Mouse (Mus musculus) olfactory bulb, adult 2 months (tissue): Measurements from ENCODE around the gene Frmd4b. TPM values are rescaled to one million over a fixed set of nuclear protein-coding genes. Genes with fewer than 3 reads are reported as not detected.

ENCODE experiments used
- H3K27ac ChIP-seq: fragments of 200-500 bp; 2 replicates; pipeline ENCODE4 v1.5.1; 2012; ENCODE audit warnings: low read depth, low read length; ENCODE audit not compliant: insufficient read depth
- H3K4me1 ChIP-seq: fragments of 200-500 bp; 2 replicates; pipeline ENCODE4 v1.6.1; 2012; ENCODE audit warnings: low read length; ENCODE audit not compliant: control insufficient read depth, insufficient read depth
- H3K4me3 ChIP-seq: fragments of 200-500 bp; 2 replicates; pipeline ENCODE4 v1.5.1; 2012; ENCODE audit warnings: mild to moderate bottlenecking, low read depth, low read length, moderate library complexity; ENCODE audit not compliant: insufficient read depth
- CTCF ChIP-seq: fragments of 200-500 bp; IDR thresholded peaks from 2 replicates; pipeline ENCODE4 v1.5.1; 2012; ENCODE audit warnings: low read depth, mild to moderate bottlenecking, low read length, moderate library complexity; ENCODE audit not compliant: insufficient read depth
- POLR2A ChIP-seq: fragments of 200-500 bp; IDR thresholded peaks from 2 replicates; pipeline ENCODE4 v1.6.1; 2012; ENCODE audit warnings: mild to moderate bottlenecking, low read depth, low read length, moderate library complexity; ENCODE audit not compliant: insufficient read depth
- WGBS: fragments of 180-500 bp; shearing (Covaris S2); methylation state at CpG from one replicate; pipeline ENCODE4 v1.1.7; 2018; 5-methylcytosine and 5-hydroxymethylcytosine counted together
- polyA plus RNA-seq: library from polyadenylated mRNA; stranded (reverse); fragments of >200 nt; gene quantifications from 2 replicates; pipeline ENCODE4 v1.2.4, GENCODE M21; 2012; ENCODE audit warnings: low replicate concordance; ENCODE audit not compliant: missing spikeins, insufficient read depth, insufficient read length

The Frmd4b gene
- polyA plus RNA-seq, 1 experiment, result not detected

GRCm38 (mm10) chr6:97576565-97577346 is 40.6 kb downstream of the Frmd4b start:
- Histone ChIP-seq H3K27ac (no peak overlapping the region), H3K4me3 (no peak overlapping the region), H3K4me1 (no peaks in the 10 kb centered on the region)
- WGBS, result 56% methylated on average over 7 of the region's 7 CpGs
- TF ChIP-seq POLR2A, result no peak
- no peak for TF ChIP-seq CTCF

GRCm38 (mm10) chr6:97576096-97576495 is 41.2 kb downstream of the Frmd4b start:
- no peak overlapping the region for H3K27ac ChIP-seq
- no peak overlapping the region for H3K4me3 ChIP-seq
- WGBS, result 89% methylated on average over 7 of the region's 7 CpGs
- TF ChIP-seq POLR2A (no peak), CTCF (no peak)
- no peaks in the 10 kb centered on the region for H3K4me1 ChIP-seq

- H3K4me1 ChIP-seq, result no peaks in the 10 kb centered on the region
- 91% methylated on average over 5 of the region's 5 CpGs for WGBS
- TF ChIP-seq POLR2A, result no peak
- TF ChIP-seq CTCF, result no peak
- no peak overlapping the region for H3K4me3 ChIP-seq
- H3K27ac ChIP-seq, result no peak overlapping the region
Measured at GRCm38 (mm10) chr6:97574973-97575372, 42.4 kb downstream of the Frmd4b start.

GRCm38 (mm10) chr6:97572226-97572625 is 45.1 kb downstream of the Frmd4b start:
- 87% methylated on average over 5 of the region's 5 CpGs for WGBS
- no peak for TF ChIP-seq CTCF
- TF ChIP-seq POLR2A, result no peak

GRCm38 (mm10) chr6:97568538-97568937 is 48.8 kb downstream of the Frmd4b start:
- 41% methylated on average over 6 of the region's 6 CpGs for WGBS
- H3K4me3 ChIP-seq, result no peak overlapping the region
- H3K27ac ChIP-seq, result no peak overlapping the region
- H3K4me1 ChIP-seq, result no peaks in the 10 kb centered on the region
- TF ChIP-seq CTCF (no peak), POLR2A (no peak)

More at GRCm38 (mm10) chr6:97572226-97572625, 45.1 kb downstream of the Frmd4b start:
- no peaks in the 10 kb centered on the region for H3K4me1 ChIP-seq
- H3K27ac ChIP-seq, result no peak overlapping the region
- no peak overlapping the region for H3K4me3 ChIP-seq

GRCm38 (mm10) chr6:97566746-97567145 is 50.6 kb downstream of the Frmd4b start:
- 71% methylated on average over 4 of the region's 4 CpGs for WGBS
- Histone ChIP-seq H3K4me3 (no peak overlapping the region), H3K4me1 (no peaks in the 10 kb centered on the region), H3K27ac (no peak overlapping the region)
- TF ChIP-seq POLR2A (no peak), CTCF (no peak)

- 74% methylated on average over 8 of the region's 8 CpGs for WGBS
Measured at GRCm38 (mm10) chr6:97557147-97557546, 60.2 kb downstream of the Frmd4b start.

GRCm38 (mm10) chr6:97555637-97556036 is 61.7 kb downstream of the Frmd4b start:
- Histone ChIP-seq H3K4me1 (no peaks in the 10 kb centered on the region), H3K27ac (no peak overlapping the region), H3K4me3 (no peak overlapping the region)
- 91% methylated on average over 7 of the region's 7 CpGs for WGBS
- TF ChIP-seq CTCF, result no peak
- no peak for TF ChIP-seq POLR2A

More at GRCm38 (mm10) chr6:97557147-97557546, 60.2 kb downstream of the Frmd4b start:
- Histone ChIP-seq H3K4me3 (no peak overlapping the region), H3K4me1 (no peaks in the 10 kb centered on the region), H3K27ac (no peak overlapping the region)
- TF ChIP-seq POLR2A (no peak), CTCF (no peak)

- no peak for TF ChIP-seq POLR2A
- no peak for TF ChIP-seq CTCF
- H3K27ac ChIP-seq, result no peak overlapping the region
- no peak overlapping the region for H3K4me3 ChIP-seq
- WGBS, result 73% methylated on average over 4 of the region's 4 CpGs
- H3K4me1 ChIP-seq, result no peaks in the 10 kb centered on the region
Measured at GRCm38 (mm10) chr6:97553431-97553830, 63.9 kb downstream of the Frmd4b start.
